Comparison of ENCODE assay signal across 14 mouse cellular contexts in genomic region chr1:160409123-160409522, GRCm38 (mm10).
"Had no signal": no experiment of that assay in that cellular context is flagged by ENCODE, and none has a peak within 500 bp of the region (broad histone marks: within the 10 kb centered on the region; RNA-seq: fewer than 3 reads in every experiment).

No protein-coding gene starts in this region.

- H3K4me2 ChIP-seq: intestine, embryonic 15.5 days; midbrain, embryonic 11.5 days; midbrain, embryonic 15.5 days; neural tube, embryonic 12.5 days had no signal

- H3K4me3 ChIP-seq: intestine, embryonic 15.5 days; megakaryocyte, embryonic 14.5 days; midbrain, embryonic 15.5 days; neural tube, embryonic 12.5 days had no signal

- H3K9me3 ChIP-seq: intestine, embryonic 15.5 days; megakaryocyte, embryonic 14.5 days; midbrain, embryonic 15.5 days; neural tube, embryonic 12.5 days had no signal

- H3K9ac ChIP-seq: intestine, embryonic 15.5 days; midbrain, embryonic 15.5 days; neural tube, embryonic 12.5 days had no signal

- DNase-seq: kidney, adult 18-20 months; kidney, postnatal 25 days; left cerebral cortex, postnatal 4 days; lung, adult 2 months; lung, postnatal 36 days; thymus, adult 18-20 months; thymus, postnatal 14 days had no signal

- H3K27ac ChIP-seq: intestine, embryonic 15.5 days; midbrain, embryonic 15.5 days; neural tube, embryonic 12.5 days; stomach, postnatal 0 days had no signal

- H3K4me1 ChIP-seq: intestine, embryonic 15.5 days; megakaryocyte, embryonic 14.5 days; midbrain, embryonic 15.5 days; neural tube, embryonic 12.5 days had no signal

- H3K27me3 ChIP-seq: intestine, embryonic 15.5 days; megakaryocyte, embryonic 14.5 days; midbrain, embryonic 15.5 days; neural tube, embryonic 12.5 days had no signal

- H3K36me3 ChIP-seq: intestine, embryonic 15.5 days; midbrain, embryonic 15.5 days; neural tube, embryonic 12.5 days had no signal

- ATAC-seq: intestine, embryonic 15.5 days; lung, postnatal 0 days; midbrain, embryonic 15.5 days had no signal
